Mouse (Mus musculus): ENCODE results near the gene Pla2g4b.

GRCm38 (mm10) chr2:120074096-120074495, 40.9 kb downstream of the Pla2g4b start:
- TF ChIP-seq CTCF (IDR thresholded peaks at IDR 0.05) (no peak), EP300 (IDR thresholded peaks at IDR 0.05) (no peak)
